Mouse (Mus musculus) midbrain, postnatal 0 days (tissue): ENCODE data around the gene Pigt. TPM values are rescaled to one million over a fixed set of nuclear protein-coding genes. Genes with fewer than 3 reads are reported as not detected.

Source experiments
- ATAC-seq: fragments of 200-750 bp; cut with Nextera tagmentation; 2 replicates; pipeline ENCODE4 v1.8.0; 2017; ENCODE audit warnings: moderate number of reproducible peaks, mild to moderate bottlenecking, moderate TSS enrichment, moderate library complexity; ENCODE audit not compliant: low FRiP score
- DNase-seq: peaks from one replicate; pipeline ENCODE4 v3.0.0-alpha.2; 2015; ENCODE audit warnings: low spot score
- H3K27ac ChIP-seq: fragments of 300-500 bp; sonication (generic); 2 replicates; pipeline ENCODE4 v1.5.1; 2014; ENCODE audit warnings: low read depth, mild to moderate bottlenecking, low read length, mixed read lengths
- H3K27me3 ChIP-seq: fragments of 300-500 bp; sonication (generic); 2 replicates; pipeline ENCODE4 v1.6.1; 2014; ENCODE audit warnings: low read length, control low read depth, mixed read lengths; ENCODE audit not compliant: insufficient read depth
- H3K36me3 ChIP-seq: fragments of 300-500 bp; sonication (generic); 2 replicates; pipeline ENCODE4 v1.6.1; 2014; ENCODE audit warnings: low read length, control low read depth, mixed read lengths; ENCODE audit not compliant: insufficient read depth
- H3K4me1 ChIP-seq: fragments of 300-500 bp; sonication (generic); 2 replicates; pipeline ENCODE4 v1.6.1; 2014; ENCODE audit warnings: mild to moderate bottlenecking, control low read depth, antibody characterized with exemption, low read length, mixed read lengths; ENCODE audit not compliant: insufficient read depth
- H3K4me2 ChIP-seq: fragments of 300-500 bp; sonication (generic); 2 replicates; pipeline ENCODE4 v1.6.1; 2014; ENCODE audit warnings: low read depth, mild to moderate bottlenecking, low read length, mixed read lengths; ENCODE audit not compliant: poor library complexity, severe bottlenecking
- H3K4me3 ChIP-seq: fragments of 300-500 bp; sonication (generic); 2 replicates; pipeline ENCODE4 v1.5.1; 2014; ENCODE audit warnings: low read depth, mild to moderate bottlenecking, low read length, moderate library complexity
- H3K9ac ChIP-seq: fragments of 300-500 bp; sonication (generic); replicated peaks from 2 replicates; pipeline ENCODE4 v1.6.1; 2014; ENCODE audit warnings: mild to moderate bottlenecking, low read length, moderate library complexity, mixed read lengths; ENCODE audit not compliant: poor library complexity, severe bottlenecking
- H3K9me3 ChIP-seq: fragments of 300-500 bp; sonication (generic); 2 replicates; pipeline ENCODE4 v1.6.1; 2016; ENCODE audit warnings: low read length, control low read depth
- CTCF ChIP-seq: IDR thresholded peaks from 2 replicates; pipeline ENCODE4 v1.5.1; 2016; ENCODE audit warnings: antibody characterized with exemption, mild to moderate bottlenecking
- WGBS: fragments of 180-500 bp; shearing (Covaris S2); extraction: QIAGEN DNeasy Blood & Tissue Kit; methylation state at CpG from one replicate; pipeline ENCODE4 v1.1.7; 2014; 5-methylcytosine and 5-hydroxymethylcytosine counted together
- polyA plus RNA-seq: library from polyadenylated mRNA; unstranded; fragments of >200 nt; fragmentation: Nextera tagmentation; extraction: Ambion mirVana; gene quantifications from 2 replicates; pipeline ENCODE4 v1.2.1, GENCODE M21; 2015
- total RNA-seq: library from RNA; depleted of rRNA; stranded (reverse); fragments of >200 nt; gene quantifications from 2 replicates; pipeline ENCODE4 v1.2.3, GENCODE M21; 2014

Pigt gene
- total and polyA plus RNA-seq, 2 experiments from 2014 or later = 126 TPM

DNA sequence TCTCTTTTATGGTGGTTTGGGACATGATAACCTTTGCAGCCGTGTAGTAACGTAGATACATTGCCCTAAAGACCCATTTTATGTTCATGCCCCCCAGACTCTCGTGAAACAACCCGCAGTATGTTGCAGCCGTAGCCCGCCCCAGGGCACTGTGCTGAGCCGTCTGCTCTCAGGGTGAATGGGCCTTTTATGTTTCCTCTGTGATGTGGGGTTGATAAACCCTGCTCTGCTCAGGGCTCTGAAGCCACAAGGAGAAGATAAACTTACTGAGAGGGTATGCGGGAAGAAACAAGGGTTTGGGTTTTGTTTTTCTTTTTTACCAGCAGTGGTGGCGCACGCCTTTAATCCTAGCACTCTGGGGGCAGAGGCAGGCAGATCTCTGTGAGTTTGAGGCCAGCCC lies 37.0 kb downstream of the Pigt start:
- TF ChIP-seq CTCF = no peak
- Histone ChIP-seq H3K27me3 (no peaks in the 10 kb centered on the region), H3K36me3 (no peaks in the 10 kb centered on the region), H3K27ac (no peak overlapping the region), H3K9me3 (no peaks in the 10 kb centered on the region), H3K4me1 (no peaks in the 10 kb centered on the region), H3K9ac (no peak overlapping the region), H3K4me3 (no peak overlapping the region), H3K4me2 (no peak overlapping the region)
- 77% methylated on average over 10 of the region's 10 CpGs for WGBS
- ATAC-seq (no peak), DNase-seq (no peak)

DNA sequence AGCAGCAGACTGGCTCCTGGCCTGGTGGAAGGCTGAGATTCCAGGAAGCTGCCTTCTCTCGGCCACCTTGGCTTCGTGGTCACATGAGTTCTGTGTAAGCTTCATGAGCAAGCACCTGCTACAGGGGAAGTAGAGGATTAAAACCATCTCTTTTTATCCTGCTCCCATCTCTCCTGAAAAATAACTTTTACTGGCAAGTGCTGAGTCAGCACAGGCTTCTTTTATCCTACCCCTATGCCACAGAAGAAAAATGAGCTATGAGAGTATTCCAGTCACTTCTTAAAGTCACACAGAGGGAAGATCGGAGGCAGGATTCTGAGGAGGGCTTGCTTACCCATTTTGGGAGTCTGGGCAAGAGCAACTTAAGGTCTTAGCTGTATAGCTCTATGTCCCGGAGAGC lies 39.7 kb downstream of the Pigt start:
- 85% methylated on average over 4 of the region's 4 CpGs for WGBS

DNA sequence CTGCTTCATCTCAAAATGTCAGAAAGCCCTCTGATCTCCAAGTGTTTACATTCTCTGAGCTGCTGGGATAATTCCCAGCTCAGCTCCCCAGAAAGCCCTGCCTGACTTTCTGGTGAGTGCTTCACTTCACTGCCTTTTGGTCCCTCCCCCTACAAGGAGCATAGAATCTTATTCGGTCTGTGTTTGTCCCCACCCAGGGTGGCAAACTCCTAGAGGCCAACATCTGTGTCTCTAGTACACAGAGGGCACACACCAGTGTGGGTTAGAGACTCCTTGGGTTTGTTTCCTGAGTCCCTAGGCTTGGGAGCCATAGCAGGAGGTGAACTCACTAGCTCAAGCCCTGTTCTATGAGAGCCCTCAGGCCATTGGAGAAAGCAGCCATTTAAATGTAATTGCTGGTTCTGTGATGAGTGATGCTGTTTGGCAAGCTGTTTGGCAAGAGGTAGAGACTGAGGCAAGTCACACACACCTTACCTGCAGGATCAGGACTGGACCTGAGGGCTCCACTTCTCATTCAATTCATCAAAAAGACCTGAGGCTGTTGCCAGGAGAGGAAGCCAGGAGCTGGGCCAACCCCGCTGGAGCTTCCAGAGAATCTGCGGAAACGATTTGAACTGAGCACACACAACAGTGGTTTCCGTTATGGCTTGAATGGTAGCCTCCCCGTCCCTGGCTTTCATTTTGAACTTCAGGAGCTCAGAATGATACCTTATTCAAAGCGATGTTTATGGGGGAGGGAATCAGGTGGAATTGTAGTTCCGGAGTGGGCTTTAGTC lies 43.5 kb downstream of the Pigt start:
- Histone ChIP-seq H3K9me3 (no peaks in the 10 kb centered on the region), H3K4me2 (no peak overlapping the region), H3K4me3 (no peak overlapping the region), H3K27ac (no peak overlapping the region), H3K4me1 (no peaks in the 10 kb centered on the region), H3K9ac (no peak overlapping the region), H3K36me3 (no peaks in the 10 kb centered on the region), H3K27me3 (no peaks in the 10 kb centered on the region)
- DNase-seq (no peak), ATAC-seq (no peak)
- no peak for TF ChIP-seq CTCF
- 40% methylated on average over 8 of the region's 8 CpGs for WGBS

More for the DNA sequence above, 39.7 kb downstream of the Pigt start:
- Histone ChIP-seq H3K4me3 (no peak overlapping the region), H3K9ac (no peak overlapping the region), H3K36me3 (no peaks in the 10 kb centered on the region), H3K27me3 (no peaks in the 10 kb centered on the region), H3K27ac (no peak overlapping the region), H3K4me2 (no peak overlapping the region), H3K4me1 (no peaks in the 10 kb centered on the region), H3K9me3 (no peaks in the 10 kb centered on the region)
- ATAC-seq (no peak), DNase-seq (no peak)
- TF ChIP-seq CTCF = no peak

DNA sequence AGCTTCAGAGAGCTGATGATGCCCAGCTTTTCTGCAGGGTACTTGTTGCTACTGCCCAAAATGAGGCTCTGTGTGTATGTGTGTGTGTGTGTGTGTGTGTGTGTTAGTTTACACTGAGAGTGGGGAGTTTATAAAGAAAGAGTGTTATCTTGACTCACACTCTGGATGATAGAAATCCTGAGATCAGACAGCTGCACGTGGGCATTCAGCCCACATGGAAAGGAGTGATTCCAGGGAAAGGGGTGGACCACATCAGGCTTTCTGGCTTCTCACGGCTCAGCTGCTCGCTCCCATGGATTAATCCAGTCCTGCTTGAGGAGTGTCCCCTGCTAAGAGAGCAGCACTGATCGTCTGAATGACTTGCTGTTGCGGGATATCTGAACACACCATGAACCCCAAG lies 44.8 kb downstream of the Pigt start:
- Histone ChIP-seq H3K27me3 (no peaks in the 10 kb centered on the region), H3K27ac (no peak overlapping the region), H3K4me1 (no peaks in the 10 kb centered on the region), H3K36me3 (no peaks in the 10 kb centered on the region), H3K9ac (no peak overlapping the region), H3K4me3 (no peak overlapping the region), H3K9me3 (no peaks in the 10 kb centered on the region), H3K4me2 (no peak overlapping the region)
- no peak for TF ChIP-seq CTCF
- DNase-seq = no peak
- ATAC-seq = no peak
- 69% methylated on average over 5 of the region's 5 CpGs for WGBS

- Histone ChIP-seq H3K27me3 (no peaks in the 10 kb centered on the region), H3K4me3 (no peak overlapping the region), H3K36me3 (no peaks in the 10 kb centered on the region), H3K9ac (no peak overlapping the region), H3K27ac (no peak overlapping the region), H3K9me3 (no peaks in the 10 kb centered on the region), H3K4me2 (no peak overlapping the region), H3K4me1 (no peaks in the 10 kb centered on the region)
- ATAC-seq = no peak
- no peak for TF ChIP-seq CTCF
- no peak for DNase-seq
- 87% methylated on average over 7 of the region's 7 CpGs for WGBS
These were observed 45.3 kb downstream of the Pigt start for GRCm38 (mm10) chr2:164542598-164542997.

DNA sequence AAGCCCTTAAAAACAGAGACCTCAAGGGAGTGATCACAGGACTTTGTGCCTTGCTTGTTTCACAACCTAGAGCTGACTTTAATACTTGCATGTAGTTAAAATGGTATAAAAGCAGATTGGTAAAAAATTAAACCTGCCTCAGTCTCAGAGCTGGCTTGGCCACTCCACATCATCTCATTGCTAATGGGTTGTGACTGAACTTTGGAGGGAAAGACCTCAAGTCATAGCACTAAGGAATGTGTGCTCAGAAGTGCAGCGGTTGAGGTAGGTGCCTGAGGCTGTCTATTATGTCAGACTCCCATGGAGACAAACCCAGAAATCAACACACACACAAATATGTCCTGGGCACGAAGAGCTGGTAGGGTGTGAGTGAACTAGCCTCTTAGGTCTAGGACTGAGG lies 46.4 kb downstream of the Pigt start:
- no peaks in the 10 kb centered on the region for H3K27me3 ChIP-seq
- WGBS = 76% methylated on average over 2 of the region's 2 CpGs
- H3K36me3 ChIP-seq = no peaks in the 10 kb centered on the region
- H3K4me3 ChIP-seq = no peak overlapping the region
- no peaks in the 10 kb centered on the region for H3K9me3 ChIP-seq
- DNase-seq (no peak), ATAC-seq (no peak)
- H3K4me2 ChIP-seq = no peak overlapping the region
- no peaks in the 10 kb centered on the region for H3K4me1 ChIP-seq
- H3K9ac ChIP-seq = no peak overlapping the region
- no peak overlapping the region for H3K27ac ChIP-seq
- no peak for TF ChIP-seq CTCF
